Mouse (Mus musculus): ENCODE measurements around the gene Rps6ka4.

Gene Rps6ka4

DNA sequence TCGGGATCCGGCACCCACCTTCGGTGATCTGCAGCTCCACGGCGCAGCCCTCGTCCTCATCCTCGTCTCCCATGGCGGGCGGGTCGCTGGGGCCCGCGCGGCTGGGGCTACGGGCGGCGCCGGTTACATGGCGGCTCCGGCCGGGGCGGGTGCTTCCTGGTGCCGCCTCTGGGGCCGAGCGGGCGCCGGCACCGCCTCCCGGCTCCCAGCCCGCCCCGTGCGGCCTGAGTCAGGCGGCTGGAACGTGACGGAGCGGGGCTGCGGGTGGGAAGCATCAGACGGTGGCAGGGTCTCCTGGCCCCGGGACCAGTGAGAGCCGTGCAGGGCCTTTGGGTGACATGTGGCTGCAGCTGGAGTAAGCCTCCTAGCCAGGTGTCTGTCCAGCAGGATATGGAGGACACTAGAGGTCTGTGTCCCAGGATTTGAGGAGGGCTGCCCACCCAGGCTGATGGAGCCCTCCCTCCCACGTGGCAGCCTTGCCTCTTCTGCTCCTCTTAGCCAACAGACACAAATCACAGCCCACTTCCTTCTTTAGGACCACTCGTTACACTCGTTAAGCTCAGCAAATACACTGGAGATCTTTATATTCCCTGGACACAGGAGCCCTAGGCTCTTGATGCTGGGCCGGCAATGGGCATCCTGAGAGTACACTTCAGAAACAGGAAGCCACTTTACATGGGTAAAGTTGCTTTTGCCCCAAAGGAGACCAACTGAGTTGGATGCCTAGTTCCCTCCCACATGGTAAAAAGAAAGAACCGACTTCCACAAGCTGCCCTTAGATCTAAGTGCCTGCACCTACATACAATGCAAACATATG lies at the start of gene Rps6ka4:
Gene Rps6ka4 (minus strand): TSS at position 162 of the 817 bp plus-strand sequence.
- in situ Hi-C loops (cut with MboI; ENCODE audit: unreplicated experiment in 2 of 2), result no loop called here

GRCm38 (mm10) chr19:6877965-6878364 lies 37.5 kb upstream of the Rps6ka4 start:
- in situ Hi-C loops (cut with MboI; ENCODE audit: unreplicated experiment in 2 of 2), result no loop called here

DNA sequence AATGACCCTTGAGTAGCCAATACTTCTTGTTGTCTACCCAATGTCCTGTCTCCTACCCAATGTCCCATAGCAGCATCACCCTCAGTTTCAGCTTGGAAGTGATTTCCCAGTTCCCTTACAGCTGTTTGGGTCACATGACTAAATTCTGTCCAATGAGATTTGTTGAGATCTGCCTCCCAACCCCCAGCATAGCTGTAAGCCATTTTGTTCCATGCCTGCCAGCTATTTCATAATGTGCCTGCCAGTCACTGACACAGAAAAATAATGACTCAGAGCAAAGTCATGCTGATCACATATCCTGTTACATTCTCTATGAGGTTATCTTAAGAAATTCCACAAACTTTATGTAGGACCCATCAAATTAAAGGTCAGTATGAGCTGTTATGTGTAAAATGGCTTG lies 36.4 kb upstream of the Rps6ka4 start:
- in situ Hi-C loops (cut with MboI; ENCODE audit: unreplicated experiment in 2 of 2), result no loop called here

DNA sequence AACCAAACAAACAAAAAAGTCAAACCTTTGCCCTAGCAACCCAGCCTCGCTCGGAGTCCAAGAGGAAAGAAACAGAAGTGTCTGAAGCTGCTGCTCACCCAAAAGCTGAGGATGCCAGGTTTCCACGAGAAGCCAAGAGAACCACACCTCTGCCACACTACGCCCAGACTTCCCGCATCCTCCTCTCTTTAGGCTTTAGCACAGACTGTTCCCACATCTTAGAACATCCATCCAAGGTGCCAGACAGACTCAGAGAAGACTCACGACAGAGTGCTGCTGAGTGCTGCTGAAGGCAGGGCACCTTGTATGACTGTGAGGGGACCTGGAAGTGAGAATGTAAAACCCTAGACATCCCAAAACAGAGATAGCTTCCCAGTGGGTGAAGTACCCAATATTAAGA lies 35.4 kb upstream of the Rps6ka4 start:
- in situ Hi-C loops (cut with MboI; ENCODE audit: unreplicated experiment in 2 of 2), result no loop called here

DNA sequence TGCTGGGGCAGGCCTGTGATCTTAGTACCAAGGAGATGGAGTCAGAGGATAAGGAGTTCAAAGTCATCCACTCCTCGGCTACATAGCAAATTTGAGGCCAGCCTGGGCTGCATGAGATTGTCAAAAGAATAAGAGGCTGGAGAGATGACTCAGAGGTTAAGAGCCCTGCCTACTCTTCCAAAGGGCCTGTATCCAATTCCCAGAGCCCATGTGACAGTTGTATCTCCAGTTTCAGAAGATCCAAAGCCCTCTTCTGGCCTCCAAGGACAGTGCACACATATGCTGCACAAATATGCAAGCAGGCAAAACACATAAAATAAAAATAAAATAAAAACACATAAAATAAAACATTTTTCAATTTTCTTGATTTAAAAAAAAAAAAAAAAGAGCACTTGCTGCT lies 33.8 kb upstream of the Rps6ka4 start:
- in situ Hi-C loops (cut with MboI; ENCODE audit: unreplicated experiment in 2 of 2), result loop anchor here (5.0 kb wide), 1 partner anchor 38 kb away; the partner anchor contains the start of gene Prdx5 (in 2 of the 2)

DNA sequence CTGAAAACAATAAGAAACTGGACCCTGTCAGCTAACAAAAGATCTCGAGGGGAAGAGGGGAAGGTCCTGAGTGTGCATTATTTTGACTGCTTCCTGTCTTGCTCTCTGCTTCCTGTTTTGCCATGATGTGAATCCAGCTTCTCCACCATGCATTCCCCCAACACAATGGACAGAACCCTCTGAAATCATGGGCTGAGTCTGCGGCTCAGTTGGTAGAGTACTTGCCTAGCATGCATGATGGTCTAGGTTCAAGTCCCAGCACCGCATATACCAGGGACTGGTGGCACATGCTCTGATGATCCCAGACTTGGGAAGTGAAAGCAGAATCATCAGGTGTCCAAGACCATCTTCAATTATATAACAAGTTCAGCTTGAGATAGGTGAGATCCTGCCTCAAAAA lies 32.3 kb upstream of the Rps6ka4 start:
- in situ Hi-C loops (cut with MboI; ENCODE audit: unreplicated experiment in 2 of 2), result loop anchor here (5.0 kb wide), 1 partner anchor 40 kb away; the partner anchor contains the start of gene Prdx5 (in 2 of the 2)

DNA sequence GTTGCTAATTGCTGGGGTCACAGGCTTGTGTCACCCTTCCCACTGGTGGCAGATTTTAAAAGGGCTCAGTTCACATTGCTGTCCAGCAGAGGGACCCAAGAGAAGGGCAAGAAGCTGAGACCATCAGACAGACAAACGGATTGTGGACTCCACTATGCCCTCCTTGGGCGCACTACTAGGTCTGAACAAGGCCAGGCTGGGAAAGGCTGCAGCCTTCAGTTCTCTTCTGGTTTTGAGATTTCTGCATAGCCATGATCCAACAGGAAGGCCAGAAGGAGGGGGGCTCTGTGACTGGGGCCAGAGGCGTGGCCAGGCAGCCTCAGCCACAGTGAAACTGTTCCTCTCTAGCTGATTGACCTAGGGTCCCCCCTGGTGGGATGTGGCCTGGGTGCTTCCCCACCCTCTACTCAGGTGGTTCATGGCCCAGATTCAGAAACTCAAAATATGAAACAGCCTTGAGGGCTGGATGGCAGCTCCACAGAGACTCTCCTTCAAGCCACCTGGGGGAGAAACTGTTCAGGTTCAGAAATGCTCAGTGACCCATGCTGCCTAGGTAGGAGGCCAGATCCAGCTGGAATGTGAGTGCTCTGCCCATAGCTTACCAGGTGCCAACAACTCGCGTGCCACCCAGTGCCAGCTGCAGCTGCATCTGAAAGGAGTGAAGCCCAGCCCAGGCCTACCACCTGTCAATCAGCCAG lies 31.3 kb upstream of the Rps6ka4 start:
- in situ Hi-C loops (cut with MboI; ENCODE audit: unreplicated experiment in 2 of 2), result loop anchor here (5.0 kb wide), 1 partner anchor 41 kb away; the partner anchor contains the start of gene Prdx5 (in 2 of the 2)

- in situ Hi-C loops (cut with MboI; ENCODE audit: unreplicated experiment in 2 of 2), result no loop called here
Observed at GRCm38 (mm10) chr19:6869355-6869754, 28.9 kb upstream of the Rps6ka4 start.

DNA sequence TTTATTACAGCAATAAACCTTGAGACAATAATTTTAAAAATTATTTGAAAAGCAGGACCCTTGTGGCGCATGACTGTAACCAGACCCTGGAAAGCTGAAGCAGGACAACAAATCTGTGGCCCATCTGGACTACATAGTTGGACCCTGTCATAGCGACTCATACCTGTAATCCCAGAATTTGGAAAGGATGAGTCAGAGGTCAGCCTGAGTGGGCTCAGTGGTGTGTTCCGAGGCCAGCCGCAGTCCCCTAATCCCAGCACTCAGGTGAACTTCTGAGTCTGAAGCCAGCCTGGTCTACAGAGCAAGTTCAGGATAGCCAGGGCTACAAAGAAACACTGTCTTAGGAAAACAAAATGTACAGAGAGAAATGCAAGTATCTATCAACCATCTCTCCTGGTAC lies 21.0 kb upstream of the Rps6ka4 start:
- in situ Hi-C loops (cut with MboI; ENCODE audit: unreplicated experiment in 2 of 2), result no loop called here

DNA sequence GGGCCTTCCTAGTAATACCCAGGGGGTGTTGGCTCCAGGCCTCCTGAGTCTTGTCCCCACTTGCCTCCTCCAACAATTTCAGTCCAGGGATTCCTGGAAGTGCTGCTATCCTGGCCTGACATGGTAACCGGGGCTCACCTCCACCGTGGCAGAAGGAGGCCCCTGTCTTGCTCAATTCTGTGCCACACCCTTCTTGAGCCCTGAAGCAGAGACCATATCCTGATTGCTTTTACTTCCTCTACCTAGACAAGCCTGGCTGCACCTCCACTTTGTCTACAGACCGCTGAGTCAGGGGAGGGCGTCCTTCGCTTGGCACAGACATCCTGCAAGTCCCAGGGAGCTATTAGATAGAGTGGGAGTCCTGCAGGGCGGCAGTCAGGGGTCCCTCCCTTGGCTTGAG lies 20.3 kb upstream of the Rps6ka4 start:
- in situ Hi-C loops (cut with MboI; ENCODE audit: unreplicated experiment in 2 of 2), result no loop called here

DNA sequence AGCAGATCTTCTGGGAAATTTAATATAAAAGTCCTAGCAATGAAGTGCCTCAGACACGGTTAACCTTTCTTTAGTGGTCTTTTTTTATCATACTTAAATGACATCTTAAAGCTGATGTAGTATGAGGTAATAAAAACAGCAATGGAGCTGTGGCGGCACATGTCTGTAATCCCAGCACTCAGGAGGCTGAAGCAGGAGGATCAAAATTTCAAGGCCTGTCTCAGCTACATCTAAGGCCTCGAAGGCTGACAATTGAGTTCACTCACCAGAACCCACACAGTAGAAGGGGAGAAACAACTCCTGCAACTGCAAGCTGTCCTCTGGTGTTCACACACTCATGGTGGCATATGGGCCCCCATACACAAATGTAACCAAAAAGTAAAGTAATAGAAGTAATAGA lies 19.5 kb upstream of the Rps6ka4 start:
- in situ Hi-C loops (cut with MboI; ENCODE audit: unreplicated experiment in 2 of 2), result loop anchor here in 1 of 2 experiments (5.0 kb wide), 1 partner anchor 368 kb away; no protein-coding TSS in a partner anchor

DNA sequence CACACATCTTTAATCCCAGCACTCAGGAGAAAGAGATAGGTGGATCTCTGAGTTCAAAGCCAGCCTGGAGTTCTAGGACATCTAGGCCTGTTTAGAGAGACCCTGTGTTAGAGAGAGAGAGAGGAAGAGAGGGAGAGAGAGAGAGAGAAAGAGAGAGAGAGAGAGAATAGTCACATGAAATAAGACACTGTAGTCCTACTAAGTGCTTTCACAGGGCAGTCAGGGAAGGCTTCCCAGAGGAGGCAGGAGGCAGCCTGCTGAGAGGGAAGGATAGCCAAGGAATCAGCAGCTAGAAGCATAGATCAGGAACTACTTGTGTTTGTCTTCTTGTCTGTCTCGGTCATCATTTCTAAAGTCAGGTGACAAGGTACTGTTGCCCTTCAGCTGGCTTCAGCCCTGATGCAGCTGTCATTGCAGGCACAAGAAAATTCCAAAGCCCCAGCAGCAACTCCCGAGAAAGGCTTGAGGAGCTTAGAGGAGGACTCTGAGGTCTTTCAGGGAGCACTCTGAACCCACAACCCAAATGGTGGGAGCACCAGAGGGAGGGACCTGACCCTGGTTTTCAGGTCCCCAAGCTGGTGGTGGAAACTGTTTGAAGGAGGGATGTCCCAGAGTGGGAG lies 18.7 kb upstream of the Rps6ka4 start:
- in situ Hi-C loops (cut with MboI; ENCODE audit: unreplicated experiment in 2 of 2), result loop anchor here in 1 of 2 experiments (5.0 kb wide), 1 partner anchor 367 kb away; no protein-coding TSS in a partner anchor

DNA sequence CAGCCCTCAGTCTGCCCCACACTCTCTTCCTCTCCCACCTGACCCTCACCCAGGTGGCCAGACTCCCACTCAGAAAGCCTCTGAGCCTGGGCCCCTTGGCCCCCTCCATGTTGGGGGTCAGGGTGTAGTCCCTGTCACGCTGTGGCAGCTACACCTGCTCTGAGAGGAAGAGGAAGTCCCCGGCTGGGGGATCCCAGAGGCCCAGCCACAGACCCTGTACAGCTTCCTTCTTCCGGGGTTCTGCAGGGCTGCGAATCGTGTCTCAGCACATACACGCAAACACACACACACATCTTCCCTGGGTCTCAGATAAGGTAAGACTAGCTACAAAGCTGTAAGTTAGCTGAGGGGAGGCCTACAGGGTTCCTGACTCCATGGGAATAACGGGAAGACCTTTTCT lies 17.6 kb upstream of the Rps6ka4 start, which contains the start of gene Ccdc88b:
Gene Ccdc88b (minus strand): TSS at position 181 of the 400 bp plus-strand sequence.
- in situ Hi-C loops (cut with MboI; ENCODE audit: unreplicated experiment in 2 of 2), result loop anchor here in 1 of 2 experiments (5.0 kb wide), 1 partner anchor 366 kb away; no protein-coding TSS in a partner anchor

DNA sequence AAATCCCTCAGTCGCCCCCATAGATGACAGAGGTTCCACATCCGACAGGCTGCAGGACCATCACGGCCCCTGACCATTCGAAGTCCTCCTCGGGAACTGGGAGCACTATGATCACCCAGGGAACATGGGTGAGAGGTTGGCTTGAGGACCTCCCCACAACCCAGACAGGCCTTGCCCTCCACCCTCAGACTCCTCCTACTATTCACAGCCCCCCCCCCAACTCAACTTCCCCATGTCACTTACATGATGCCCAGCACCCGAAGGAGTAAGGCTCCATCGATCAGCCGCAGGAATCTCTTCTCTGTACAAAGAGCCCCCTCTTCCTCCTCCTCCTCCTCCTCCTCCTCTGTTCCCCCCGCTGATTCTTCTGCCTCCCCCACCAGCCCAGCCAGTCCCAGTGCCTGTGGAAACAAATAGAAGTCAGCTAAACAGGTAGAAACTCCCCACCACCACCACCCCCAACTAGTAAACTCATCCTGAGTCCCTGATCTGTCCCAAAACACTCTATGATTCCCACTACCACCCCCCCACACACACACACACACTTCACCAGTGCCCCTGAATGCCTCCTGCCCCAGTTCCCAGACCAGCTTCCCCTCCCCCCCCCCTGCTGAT lies 17.1 kb upstream of the Rps6ka4 start:
- in situ Hi-C loops (cut with MboI; ENCODE audit: unreplicated experiment in 2 of 2), result loop anchor here in 1 of 2 experiments (5.0 kb wide), 1 partner anchor 365 kb away; no protein-coding TSS in a partner anchor

- in situ Hi-C loops (cut with MboI; ENCODE audit: unreplicated experiment in 2 of 2), result loop anchor here in 1 of 2 experiments (5.0 kb wide), 1 partner anchor 365 kb away; no protein-coding TSS in a partner anchor
Observed at GRCm38 (mm10) chr19:6857003-6857360, 16.5 kb upstream of the Rps6ka4 start.

GRCm38 (mm10) chr19:6856281-6857002 lies 16.0 kb upstream of the Rps6ka4 start:
- in situ Hi-C loops (cut with MboI; ENCODE audit: unreplicated experiment in 2 of 2), result loop anchor here in 1 of 2 experiments (5.0 kb wide), 1 partner anchor 364 kb away; no protein-coding TSS in a partner anchor

DNA sequence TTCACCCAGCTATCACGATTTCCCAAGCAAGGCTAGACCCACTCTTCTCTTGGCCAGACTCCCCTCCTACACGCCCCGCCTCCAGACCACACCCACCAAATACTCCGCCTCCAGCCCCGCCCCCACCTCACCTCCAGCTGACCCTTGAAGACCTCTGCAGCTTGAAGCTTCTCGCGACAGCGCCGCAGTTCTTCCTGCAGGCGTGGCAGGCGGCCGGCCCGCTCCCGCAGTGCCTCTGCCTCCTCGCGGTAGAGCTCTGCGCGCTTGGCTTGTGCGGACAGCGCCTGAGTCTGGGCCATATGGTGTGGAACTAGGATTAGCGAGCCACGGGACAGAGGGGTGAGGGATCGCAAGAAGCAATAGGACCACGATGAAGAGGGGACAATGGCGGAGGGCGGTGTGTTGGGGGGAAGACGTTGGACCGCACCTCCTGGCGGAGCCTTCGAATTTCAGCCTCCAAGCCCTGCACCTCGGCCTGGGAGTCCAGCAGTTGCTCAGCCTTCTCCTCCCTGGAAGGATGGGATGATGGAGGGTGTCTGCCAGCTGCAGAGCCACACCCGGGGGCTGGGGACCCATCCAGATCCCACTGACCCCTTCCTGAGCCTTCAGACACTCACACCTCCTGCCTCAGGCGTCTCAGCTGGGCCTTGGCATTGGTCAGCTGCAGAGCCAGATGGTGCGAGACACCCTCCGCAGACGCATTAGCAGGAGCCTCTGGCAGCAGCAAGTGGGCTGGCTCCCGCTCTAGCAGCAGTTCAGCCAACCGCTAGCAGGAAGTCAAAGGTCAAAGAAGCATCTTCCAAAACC lies 15.0 kb upstream of the Rps6ka4 start:
- in situ Hi-C loops (cut with MboI; ENCODE audit: unreplicated experiment in 2 of 2), result loop anchor here in 1 of 2 experiments (5.0 kb wide), 1 partner anchor 363 kb away; no protein-coding TSS in a partner anchor

DNA sequence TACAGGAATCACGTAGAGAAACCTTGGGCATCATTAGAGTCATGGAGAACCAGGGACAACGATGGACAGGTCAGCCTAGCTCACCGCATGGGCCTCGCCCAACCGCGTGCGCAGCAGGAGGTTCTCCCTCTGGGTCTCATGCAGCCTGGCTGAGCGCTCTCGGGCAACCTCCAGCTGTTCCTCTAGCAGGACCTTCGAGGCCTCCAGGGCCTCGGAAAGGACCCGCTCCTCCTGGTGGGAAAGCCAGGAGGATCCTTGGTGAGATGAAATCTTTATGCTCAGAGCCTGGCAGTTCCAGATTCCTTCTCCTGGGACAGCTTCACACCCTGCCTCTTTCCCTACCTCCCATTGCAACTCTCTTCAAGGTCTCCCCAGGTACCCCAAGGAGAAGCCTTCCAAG lies 14.2 kb upstream of the Rps6ka4 start:
- in situ Hi-C loops (cut with MboI; ENCODE audit: unreplicated experiment in 2 of 2), result loop anchor here in 1 of 2 experiments (5.0 kb wide), 1 partner anchor 362 kb away; no protein-coding TSS in a partner anchor

DNA sequence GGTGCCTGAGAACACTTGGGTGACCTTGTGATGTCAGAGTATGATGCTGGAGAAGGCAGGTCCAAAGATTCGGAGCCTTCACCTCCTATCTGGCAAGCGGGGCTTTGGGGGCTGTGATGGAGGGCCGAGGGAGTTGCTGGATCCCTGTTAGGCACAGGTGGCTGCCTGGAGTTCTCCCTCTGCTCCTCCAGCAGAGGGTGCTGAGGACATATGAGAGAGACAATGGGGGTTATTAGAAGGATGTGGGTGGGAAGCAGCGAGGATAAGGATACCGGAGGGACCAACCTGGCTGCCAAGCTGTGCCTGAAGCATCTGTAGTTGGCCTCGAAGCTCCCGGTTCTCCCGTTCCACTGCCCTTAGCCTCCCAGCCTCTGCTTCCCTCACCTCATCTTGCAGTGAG lies 13.5 kb upstream of the Rps6ka4 start:
- in situ Hi-C loops (cut with MboI; ENCODE audit: unreplicated experiment in 2 of 2), result no loop called here
